Mouse (Mus musculus): ENCODE measurements at regions not wholly inside any gene's neighbourhood (a gene's known extent, or its start where the extent isn't known, plus 50 kb on each side); places are given as distances from the start of the nearest gene placed in this dataset.
A peak's percentile ranks its signal among the peaks of the same experiment; 100 is the strongest.
"Not testable (repeated sequence)": the region's sequence is repeated elsewhere in the genome, so short reads cannot be mapped to it uniquely, and the experiment has no call there.

DNA sequence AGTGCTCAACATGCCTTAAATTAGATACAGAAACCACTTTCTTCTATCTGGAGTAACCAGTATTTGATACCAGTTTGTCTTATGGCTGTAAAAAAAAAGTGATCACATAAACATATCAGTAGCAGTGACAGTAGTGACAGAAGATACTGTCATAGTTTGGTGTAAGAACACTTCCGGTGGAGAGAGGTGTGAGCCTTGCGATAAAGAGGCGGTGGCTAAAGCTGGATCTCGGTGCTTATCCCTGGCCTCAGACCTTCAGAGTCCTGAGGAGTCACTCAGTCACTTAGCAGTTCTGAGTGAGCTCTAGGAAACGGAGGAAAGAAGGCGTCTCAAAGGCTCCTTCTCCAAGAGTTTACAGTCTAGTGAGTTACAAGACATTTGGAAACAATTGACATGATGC is 169.4 kb downstream of the Mterf1b start:
- H3K36me3 ChIP-seq; H3K4me1 ChIP-seq; ATAC-seq (ENCODE audit: low FRiP score, low read depth); H3K27ac ChIP-seq (replicated peaks); H3K9ac ChIP-seq (replicated peaks); H3K4me3 ChIP-seq; H3K9me3 ChIP-seq; H3K4me2 ChIP-seq (replicated peaks); H3K27me3 ChIP-seq: not testable (repeated sequence)
- 93% methylated on average over 6 of the region's 6 CpGs for WGBS

DNA sequence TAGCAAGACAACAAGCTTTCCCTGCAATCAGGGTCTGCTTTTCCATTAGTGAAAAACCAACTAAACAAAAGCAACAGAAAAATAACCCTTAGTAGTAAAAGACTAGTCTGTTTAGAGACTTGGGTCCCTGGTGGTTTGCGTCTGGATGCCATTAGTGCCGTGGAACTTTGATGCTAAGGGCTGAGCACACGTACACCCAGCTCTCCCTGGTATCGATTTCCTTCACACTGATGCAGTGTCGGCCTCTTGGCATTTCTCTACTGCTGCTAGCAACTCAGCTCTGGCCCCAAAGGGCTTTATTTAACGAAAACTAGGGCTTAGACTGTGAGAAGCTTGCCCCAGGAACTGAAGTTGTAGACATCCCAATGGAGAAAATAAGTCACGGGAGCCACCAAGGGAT is 192.6 kb downstream of the Mterf1b start:
- not testable (repeated sequence) for H3K9me3 ChIP-seq; H3K4me3 ChIP-seq; H3K4me2 ChIP-seq (replicated peaks); H3K27ac ChIP-seq (replicated peaks); H3K36me3 ChIP-seq; H3K27me3 ChIP-seq; H3K4me1 ChIP-seq; H3K9ac ChIP-seq (replicated peaks)
- peak; percentile 54; the same call in 1 of the 2 replicates for ATAC-seq (ENCODE audit: low FRiP score, low read depth)
- 74% methylated on average over 7 of the region's 7 CpGs for WGBS

DNA sequence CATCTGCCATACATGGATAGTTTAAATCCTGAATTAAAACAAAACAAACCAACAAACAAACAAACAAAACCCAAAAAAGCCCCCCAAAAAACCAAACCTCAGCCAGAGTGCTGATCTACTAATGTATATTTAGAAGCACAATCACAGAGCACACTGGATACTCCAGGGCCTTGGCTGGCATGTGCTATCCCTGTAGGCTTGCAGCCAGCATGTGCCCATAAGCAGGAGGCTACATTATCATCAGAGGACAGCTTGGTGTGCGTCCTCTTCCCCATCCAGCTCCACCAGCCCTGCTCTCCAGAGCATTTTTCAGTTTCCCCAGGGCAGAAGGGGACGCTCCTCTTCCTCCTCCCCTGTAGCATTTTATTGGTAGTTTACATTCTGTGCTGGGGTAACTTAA is 198.9 kb downstream of the Mterf1b start:
- Histone ChIP-seq H3K9me3 (no peaks in the 10 kb centered on the region), H3K27ac (replicated peaks) (no peak overlapping the region), H3K4me2 (replicated peaks) (no peak overlapping the region), H3K9ac (replicated peaks) (no peak overlapping the region), H3K36me3 (no peaks in the 10 kb centered on the region), H3K4me1 (no peaks in the 10 kb centered on the region), H3K4me3 (no peak overlapping the region), H3K27me3 (no peaks in the 10 kb centered on the region)
- ATAC-seq (ENCODE audit: low FRiP score, low read depth): no peak
- WGBS: 72% methylated on average over 2 of the region's 2 CpGs

DNA sequence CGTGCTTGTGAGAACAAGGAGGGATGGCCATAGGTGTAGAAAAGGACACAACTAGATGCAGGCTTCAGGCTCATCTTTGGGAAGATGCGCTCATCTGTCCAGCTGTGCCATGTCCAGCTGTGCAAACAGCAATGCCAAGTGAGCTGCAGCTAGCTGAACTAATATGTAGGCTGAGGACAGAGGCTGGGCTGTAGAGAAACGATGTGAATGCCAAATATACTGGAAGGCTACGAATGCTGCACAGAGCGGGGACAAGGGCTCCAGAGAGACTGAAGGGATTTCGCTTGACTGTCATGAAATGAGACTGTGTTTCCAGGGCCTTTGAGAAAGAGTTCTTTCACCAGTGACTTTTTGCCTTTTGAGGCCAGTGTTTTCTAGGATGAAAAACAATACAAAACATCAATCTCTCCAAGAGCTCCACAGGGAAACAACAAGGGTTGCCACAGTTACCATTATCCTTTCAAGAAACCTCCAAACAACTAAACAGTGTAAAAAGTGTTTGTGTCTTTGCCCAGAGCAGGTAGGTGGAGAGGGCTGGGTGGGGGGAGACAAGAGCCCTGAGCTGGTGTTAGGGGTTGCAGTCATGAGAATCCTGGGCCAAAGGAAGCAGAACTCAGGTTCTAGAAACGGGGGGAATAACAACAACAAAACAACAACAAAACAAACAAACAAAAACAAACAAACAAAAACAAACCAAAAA is 202.3 kb downstream of the Mterf1b start:
- not testable (repeated sequence) for H3K9ac ChIP-seq (replicated peaks); H3K9me3 ChIP-seq; H3K27ac ChIP-seq (replicated peaks); H3K4me3 ChIP-seq; ATAC-seq (ENCODE audit: low FRiP score, low read depth); H3K4me1 ChIP-seq; H3K27me3 ChIP-seq; H3K36me3 ChIP-seq; H3K4me2 ChIP-seq (replicated peaks)
- WGBS: 64% methylated on average over 7 of the region's 7 CpGs

DNA sequence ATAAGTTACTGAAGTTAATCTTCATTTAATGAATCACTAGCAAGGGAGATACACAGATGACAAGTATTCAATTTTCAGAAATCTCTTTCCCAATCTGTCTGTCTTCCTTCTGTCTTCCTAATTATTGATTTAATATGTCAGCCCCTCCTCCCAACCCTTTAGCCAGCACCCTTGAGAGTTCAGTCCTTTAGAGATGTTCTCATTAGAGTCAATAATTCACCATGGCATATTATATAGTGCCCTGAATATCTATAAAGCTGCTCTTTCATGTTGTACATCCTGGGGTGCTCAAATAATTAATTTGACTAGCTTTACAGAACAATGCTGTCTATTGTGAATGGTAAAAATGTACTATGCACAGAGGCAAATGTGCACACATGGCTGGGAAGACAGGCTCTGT is 205.9 kb downstream of the Mterf1b start:
- H3K9me3 ChIP-seq: no peaks in the 10 kb centered on the region
- H3K27ac ChIP-seq (replicated peaks): no peak overlapping the region
- ATAC-seq (ENCODE audit: low FRiP score, low read depth): peak; percentile 52; the same call in 1 of the 2 replicates
- H3K4me1 ChIP-seq: no peaks in the 10 kb centered on the region
- no peaks in the 10 kb centered on the region for H3K36me3 ChIP-seq
- no peak overlapping the region for H3K4me3 ChIP-seq
- no peaks in the 10 kb centered on the region for H3K27me3 ChIP-seq
- H3K9ac ChIP-seq (replicated peaks): no peak overlapping the region
- H3K4me2 ChIP-seq (replicated peaks): no peak overlapping the region

DNA sequence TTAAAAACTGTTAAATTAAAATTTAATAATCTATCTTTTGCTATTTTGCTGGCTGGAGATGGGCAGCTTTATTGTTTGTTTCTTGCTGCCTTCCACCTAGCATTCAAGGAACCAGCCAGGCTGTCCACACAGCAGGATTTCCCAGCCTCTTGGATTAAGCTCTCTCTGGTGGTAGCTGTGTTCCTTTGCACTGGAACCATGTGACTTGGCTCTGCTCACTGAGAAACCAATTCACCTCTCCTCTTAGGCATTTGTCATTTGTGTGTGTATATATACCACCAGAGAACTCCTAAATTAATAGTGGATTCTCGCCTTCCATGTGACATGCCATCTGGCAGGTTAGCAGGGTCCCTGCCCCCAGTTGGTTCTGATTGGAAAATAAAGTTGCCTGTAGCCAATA is 225.6 kb downstream of the Mterf1b start:
- Histone ChIP-seq H3K4me1 (no peaks in the 10 kb centered on the region), H3K27me3 (no peaks in the 10 kb centered on the region), H3K4me3 (no peak overlapping the region), H3K9me3 (no peaks in the 10 kb centered on the region), H3K9ac (replicated peaks) (no peak overlapping the region), H3K4me2 (replicated peaks) (no peak overlapping the region), H3K27ac (replicated peaks) (no peak overlapping the region), H3K36me3 (no peaks in the 10 kb centered on the region)
- 85% methylated on average over 1 of the region's 1 CpGs for WGBS
- no peak for ATAC-seq (ENCODE audit: low FRiP score, low read depth)
